Mouse (Mus musculus): Measurements from ENCODE around the gene Hspb8. TPM values are rescaled to one million over a fixed set of nuclear protein-coding genes. Genes with fewer than 3 reads are reported as not detected.

The Hspb8 gene
- 30.6 and 33.7 TPM in 2 replicates for polyA plus RNA-seq (2015; fragmentation: Nextera tagmentation; extraction: Ambion mirVana)

DNA sequence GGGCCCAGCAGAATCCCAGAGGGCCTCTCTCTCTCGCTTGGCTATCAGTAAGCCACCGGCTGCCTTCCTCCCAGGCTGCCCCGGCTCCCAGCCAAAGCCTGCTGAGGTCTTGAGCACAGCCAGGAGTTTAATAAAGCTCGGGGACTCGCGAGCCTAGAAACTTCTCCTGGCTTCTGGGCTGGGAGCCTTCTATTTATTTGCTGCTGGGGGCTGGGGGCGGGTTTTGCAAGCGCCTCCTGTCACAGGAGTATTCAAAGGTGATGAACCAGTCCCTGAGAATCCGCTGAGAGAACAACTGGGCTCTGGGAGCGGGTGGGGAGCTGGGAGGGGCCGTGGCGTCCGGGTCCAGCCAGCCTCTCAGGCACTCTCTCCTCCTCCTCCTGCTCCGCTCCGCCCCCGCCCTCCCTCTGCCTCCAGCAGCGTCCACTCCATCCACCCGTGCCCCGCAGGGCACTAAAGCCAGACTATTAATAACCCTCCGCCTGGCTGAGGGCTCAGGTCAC is at the start of gene Hspb8:
Hspb8 (minus strand) TSS at position 166 of the 503 bp plus-strand sequence.
- peak; percentile 90 for ATAC-seq (replicated peaks; ENCODE audit: insufficient number of reproducible peaks, insufficient read depth, low FRiP score, low read depth)
- under 1% methylated on average over 20 of the region's 20 CpGs for WGBS
- peak within 1 kb of the TSS; percentile 97 for H3K27ac ChIP-seq
- peak within 1 kb of the TSS; percentile 75 for H3K9ac ChIP-seq
- H3K4me3 ChIP-seq: peak within 1 kb of the TSS; percentile 61
- H3K9me3 ChIP-seq (replicated peaks): no peaks in the 10 kb centered on the region
- no peaks in the 10 kb centered on the region for H3K27me3 ChIP-seq
- H3K4me2 ChIP-seq: peak within 1 kb of the TSS; percentile 81
- no peaks in the 10 kb centered on the region for H3K36me3 ChIP-seq
- peaks cover 47% of the 10 kb centered on the region for H3K4me1 ChIP-seq (replicated peaks)

DNA sequence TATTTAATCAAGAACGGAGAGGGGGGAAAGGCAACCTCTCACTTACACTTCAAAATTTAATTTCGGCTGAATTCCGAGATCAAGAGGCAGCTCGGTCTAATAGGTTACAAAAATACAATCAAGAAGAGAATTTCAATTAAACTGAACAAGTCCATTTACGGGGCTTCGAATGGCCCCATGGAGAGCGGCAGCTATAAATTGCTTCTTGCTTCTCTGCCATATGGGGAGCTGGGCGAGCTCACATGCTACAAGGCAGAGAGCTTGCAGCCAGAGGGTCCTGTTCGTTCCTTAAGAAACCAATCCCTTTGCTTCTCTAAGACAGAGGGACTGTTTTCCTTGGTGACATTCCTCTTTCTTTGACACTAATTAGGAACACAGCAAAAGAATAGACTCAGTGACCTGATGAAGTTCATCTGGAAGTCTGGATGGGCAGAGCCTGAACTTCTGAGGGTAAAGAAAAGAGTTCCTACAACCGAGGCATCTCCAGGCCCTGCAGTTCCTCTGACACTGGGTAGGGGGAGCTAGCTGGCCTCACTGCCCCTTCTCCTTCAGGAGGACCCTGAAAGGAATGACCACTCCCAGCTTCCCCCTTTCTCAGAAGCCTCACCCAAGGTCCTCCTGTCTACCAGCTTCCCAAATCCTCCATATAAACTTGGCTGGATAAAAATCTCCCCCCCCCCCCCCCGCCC is 38.8 kb upstream of the Hspb8 start:
- Histone ChIP-seq H3K4me2 (no peak overlapping the region), H3K36me3 (no peaks in the 10 kb centered on the region), H3K27me3 (no peaks in the 10 kb centered on the region), H3K4me1 (replicated peaks) (no peaks in the 10 kb centered on the region), H3K4me3 (no peak overlapping the region), H3K27ac (no peak overlapping the region), H3K9ac (no peak overlapping the region), H3K9me3 (replicated peaks) (no peaks in the 10 kb centered on the region)
- no peak for ATAC-seq (replicated peaks; ENCODE audit: insufficient number of reproducible peaks, insufficient read depth, low FRiP score, low read depth)
- 64% methylated on average over 11 of the region's 11 CpGs for WGBS

DNA sequence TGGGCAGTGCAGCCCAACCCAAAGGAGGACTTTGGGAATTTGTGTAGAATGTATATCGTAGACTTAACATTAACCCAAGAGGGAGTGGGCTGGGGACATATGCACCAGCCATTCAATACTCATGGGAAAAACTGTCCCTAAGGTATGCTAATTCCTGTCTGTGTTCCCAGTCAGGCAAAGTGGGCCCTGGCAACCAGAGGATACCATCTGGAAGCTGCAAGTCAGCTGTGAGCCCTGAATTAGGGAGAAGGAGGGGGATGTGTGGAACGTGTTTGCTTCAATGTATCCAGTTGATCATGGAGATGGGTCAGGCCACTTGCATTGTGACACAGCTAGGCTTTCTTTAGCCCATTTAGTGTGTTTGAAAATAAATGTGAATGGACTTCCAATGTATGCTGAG is 37.3 kb upstream of the Hspb8 start:
- no peaks in the 10 kb centered on the region for H3K36me3 ChIP-seq
- no peaks in the 10 kb centered on the region for H3K4me1 ChIP-seq (replicated peaks)
- no peak overlapping the region for H3K9ac ChIP-seq
- H3K4me3 ChIP-seq: no peak overlapping the region
- H3K27ac ChIP-seq: no peak overlapping the region
- H3K9me3 ChIP-seq (replicated peaks): no peaks in the 10 kb centered on the region
- no peaks in the 10 kb centered on the region for H3K27me3 ChIP-seq
- no peak overlapping the region for H3K4me2 ChIP-seq
- WGBS: 84% methylated on average over 2 of the region's 2 CpGs
- ATAC-seq (replicated peaks; ENCODE audit: insufficient number of reproducible peaks, insufficient read depth, low FRiP score, low read depth): no peak

DNA sequence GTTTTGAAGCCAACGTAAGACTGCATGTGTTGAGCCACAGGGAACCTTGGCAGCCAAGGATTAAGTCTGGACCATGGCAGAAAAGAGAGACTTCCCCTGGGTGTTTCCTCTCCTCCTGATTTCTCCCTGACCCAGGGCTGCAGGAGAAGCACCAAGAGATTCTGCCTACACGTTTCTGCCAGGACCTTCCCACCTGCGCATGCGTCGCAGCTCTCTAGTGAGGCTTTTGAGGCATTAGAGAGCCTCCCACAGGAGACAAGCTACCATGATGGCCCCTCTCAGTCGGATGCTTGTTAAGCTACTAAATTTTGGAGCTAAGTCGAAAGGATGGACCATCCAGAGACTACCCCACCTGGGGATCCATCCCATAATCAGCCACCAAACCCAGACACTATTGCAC is 35.1 kb upstream of the Hspb8 start:
- no peak for ATAC-seq (replicated peaks; ENCODE audit: insufficient number of reproducible peaks, insufficient read depth, low FRiP score, low read depth)
- H3K27me3 ChIP-seq: no peaks in the 10 kb centered on the region
- no peaks in the 10 kb centered on the region for H3K36me3 ChIP-seq
- no peak overlapping the region for H3K4me3 ChIP-seq
- WGBS: 89% methylated on average over 7 of the region's 7 CpGs
- no peak overlapping the region for H3K4me2 ChIP-seq
- H3K9ac ChIP-seq: no peak overlapping the region
- no peaks in the 10 kb centered on the region for H3K9me3 ChIP-seq (replicated peaks)
- 0 out of 2 replicates have a peak, but pooled peaks cover 5% of the 10 kb centered on the region for H3K4me1 ChIP-seq (replicated peaks)
- no peak overlapping the region for H3K27ac ChIP-seq

DNA sequence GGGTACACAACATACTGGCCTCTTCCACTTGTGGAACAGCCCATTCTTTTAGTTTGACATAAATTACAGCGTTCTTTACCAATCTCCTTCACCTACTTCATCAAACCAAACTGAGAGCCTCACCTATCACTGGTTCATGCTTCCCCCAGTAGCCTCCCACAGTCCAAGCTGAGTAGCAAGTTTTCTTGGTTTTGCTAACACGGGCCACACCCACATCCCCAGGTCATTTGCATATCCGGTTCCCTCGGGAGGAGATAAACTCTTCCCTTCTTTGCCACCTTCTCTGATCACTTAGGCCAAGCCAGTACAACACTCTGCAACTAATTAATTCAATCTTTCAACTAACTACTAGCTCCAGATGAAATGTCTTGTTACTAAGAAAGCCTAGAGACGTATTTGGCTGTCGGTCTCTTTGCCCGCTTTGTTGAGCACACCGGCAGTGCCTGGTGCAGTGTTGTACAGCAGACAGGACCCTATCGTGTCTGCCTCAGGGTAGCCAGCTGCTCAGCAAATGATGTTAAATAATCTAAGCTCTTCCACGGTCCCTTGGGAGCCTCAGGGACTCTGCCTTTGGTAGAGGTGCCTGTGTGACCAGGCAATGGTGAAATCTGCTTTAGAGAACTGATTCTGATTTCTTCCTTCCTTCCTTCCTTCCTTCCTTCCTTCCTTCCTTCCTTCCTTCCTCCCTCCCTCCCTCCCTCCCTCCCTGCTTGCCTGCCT is 34.3 kb upstream of the Hspb8 start:
- no peaks in the 10 kb centered on the region for H3K27me3 ChIP-seq
- H3K36me3 ChIP-seq: no peaks in the 10 kb centered on the region
- WGBS: 28% methylated on average over 10 of the region's 10 CpGs
- H3K4me2 ChIP-seq: 0 out of 2 replicates have a peak overlapping the region, but pooled peaks have one; percentile 28
- H3K4me3 ChIP-seq: peak overlapping the region; percentile 26
- no peak for ATAC-seq (replicated peaks; ENCODE audit: insufficient number of reproducible peaks, insufficient read depth, low FRiP score, low read depth)
- H3K9me3 ChIP-seq (replicated peaks): no peaks in the 10 kb centered on the region
- H3K9ac ChIP-seq: no peak overlapping the region
- no peak overlapping the region for H3K27ac ChIP-seq
- H3K4me1 ChIP-seq (replicated peaks): 0 out of 2 replicates have a peak, but pooled peaks cover 5% of the 10 kb centered on the region

DNA sequence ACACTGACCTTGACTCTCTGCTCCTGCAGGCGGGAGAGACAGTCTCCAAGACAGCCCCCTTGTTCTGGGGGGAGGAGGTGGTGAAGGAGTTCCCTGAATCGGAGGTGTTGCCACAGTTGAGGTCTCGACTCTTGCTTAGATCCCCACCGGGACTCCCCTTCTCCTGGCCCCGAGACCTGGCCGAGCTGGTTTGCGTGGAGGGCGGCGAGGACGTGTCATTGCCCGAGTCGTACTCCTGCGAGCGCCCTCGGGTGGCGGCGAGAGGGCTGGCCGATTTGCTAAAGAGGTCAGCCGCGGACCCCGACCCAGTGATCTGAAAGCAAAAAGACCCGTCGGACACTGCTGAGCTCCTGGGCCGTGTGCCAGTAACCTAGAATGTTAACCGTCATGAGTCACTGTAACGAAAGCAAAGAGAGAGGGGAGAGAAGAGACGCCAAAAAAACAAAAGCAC is 30.8 kb upstream of the Hspb8 start:
- Histone ChIP-seq H3K4me3 (peak overlapping the region; percentile 46), H3K4me2 (peak overlapping the region; percentile 61), H3K9me3 (replicated peaks) (no peaks in the 10 kb centered on the region), H3K4me1 (replicated peaks) (peaks cover 26% of the 10 kb centered on the region), H3K9ac (peak overlapping the region; percentile 43), H3K27me3 (no peaks in the 10 kb centered on the region), H3K36me3 (no peaks in the 10 kb centered on the region), H3K27ac (peak overlapping the region; percentile 28; the same call in 1 of the 2 replicates)
- ATAC-seq (replicated peaks; ENCODE audit: insufficient number of reproducible peaks, insufficient read depth, low FRiP score, low read depth): no peak
- WGBS: 2% methylated on average over 27 of the region's 27 CpGs

DNA sequence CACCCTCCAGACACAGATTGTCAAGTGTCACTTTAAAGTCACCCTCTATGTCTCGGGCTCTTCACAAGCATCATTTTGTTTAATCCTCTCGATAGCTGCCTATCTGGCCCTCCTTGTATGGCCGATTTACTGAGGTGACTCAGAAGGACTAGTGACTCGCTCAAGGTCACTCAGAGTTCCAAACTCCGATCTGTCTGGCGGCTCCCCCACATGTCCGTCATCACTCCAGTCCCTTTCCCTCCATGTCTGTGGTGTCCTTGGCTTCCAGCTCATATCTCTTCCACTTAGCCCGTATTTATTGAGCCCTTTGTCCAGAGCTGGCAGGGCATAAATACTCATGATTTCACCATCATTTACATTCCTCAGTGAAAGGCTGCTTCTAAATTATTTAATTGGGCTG is 28.2 kb upstream of the Hspb8 start:
- WGBS: 32% methylated on average over 8 of the region's 8 CpGs

DNA sequence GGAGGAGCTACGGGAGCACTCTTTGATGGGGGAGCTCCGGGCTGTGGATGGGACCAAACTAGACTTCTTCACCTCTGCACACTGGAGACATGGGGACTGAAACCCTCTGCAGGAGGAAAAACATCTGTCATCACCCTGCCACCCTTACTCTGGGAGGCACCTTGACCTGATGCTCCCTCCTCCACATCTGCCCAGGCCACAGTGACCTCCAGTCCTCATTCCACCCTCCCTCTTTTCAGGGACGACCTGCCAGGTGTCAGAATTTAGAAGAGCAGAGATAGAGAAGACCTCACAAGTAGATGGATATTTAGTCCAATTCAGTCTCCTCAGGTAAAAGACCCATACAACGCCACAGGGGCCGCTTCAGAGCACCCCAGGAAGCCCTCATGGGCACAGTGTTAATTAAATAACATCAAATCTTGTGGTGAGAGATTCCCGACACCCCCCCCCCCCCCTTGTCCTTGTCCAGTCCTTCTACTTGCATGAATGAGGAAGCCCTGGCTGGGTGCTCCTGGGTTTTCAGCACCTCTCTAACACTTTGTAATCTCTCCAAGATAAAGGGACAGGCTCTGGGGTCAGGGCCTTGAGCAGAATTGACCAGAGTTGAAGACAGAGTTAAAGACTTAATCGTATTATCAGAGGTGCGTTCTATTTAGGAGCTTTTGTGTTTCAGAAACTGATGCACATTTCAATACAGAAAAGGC is 27.0 kb upstream of the Hspb8 start:
- H3K36me3 ChIP-seq: no peaks in the 10 kb centered on the region
- H3K4me3 ChIP-seq: no peak overlapping the region
- H3K27ac ChIP-seq: no peak overlapping the region
- no peak for ATAC-seq (replicated peaks; ENCODE audit: insufficient number of reproducible peaks, insufficient read depth, low FRiP score, low read depth)
- H3K4me1 ChIP-seq (replicated peaks): peaks cover 44% of the 10 kb centered on the region
- 24% methylated on average over 8 of the region's 8 CpGs for WGBS
- H3K9ac ChIP-seq: no peak overlapping the region
- H3K9me3 ChIP-seq (replicated peaks): no peaks in the 10 kb centered on the region
- H3K4me2 ChIP-seq: peak overlapping the region; percentile 56
- peaks cover 3% of the 10 kb centered on the region; the same call in 1 of the 2 replicates for H3K27me3 ChIP-seq

More for the DNA sequence above, 28.2 kb upstream of the Hspb8 start:
- Histone ChIP-seq H3K36me3 (no peaks in the 10 kb centered on the region), H3K4me1 (replicated peaks) (peaks cover 44% of the 10 kb centered on the region), H3K9me3 (replicated peaks) (no peaks in the 10 kb centered on the region), H3K4me3 (no peak overlapping the region), H3K27me3 (peaks cover 3% of the 10 kb centered on the region; the same call in 1 of the 2 replicates), H3K4me2 (no peak overlapping the region), H3K9ac (no peak overlapping the region), H3K27ac (0 out of 2 replicates have a peak overlapping the region, but pooled peaks have one; percentile 19)
- no peak for ATAC-seq (replicated peaks; ENCODE audit: insufficient number of reproducible peaks, insufficient read depth, low FRiP score, low read depth)

DNA sequence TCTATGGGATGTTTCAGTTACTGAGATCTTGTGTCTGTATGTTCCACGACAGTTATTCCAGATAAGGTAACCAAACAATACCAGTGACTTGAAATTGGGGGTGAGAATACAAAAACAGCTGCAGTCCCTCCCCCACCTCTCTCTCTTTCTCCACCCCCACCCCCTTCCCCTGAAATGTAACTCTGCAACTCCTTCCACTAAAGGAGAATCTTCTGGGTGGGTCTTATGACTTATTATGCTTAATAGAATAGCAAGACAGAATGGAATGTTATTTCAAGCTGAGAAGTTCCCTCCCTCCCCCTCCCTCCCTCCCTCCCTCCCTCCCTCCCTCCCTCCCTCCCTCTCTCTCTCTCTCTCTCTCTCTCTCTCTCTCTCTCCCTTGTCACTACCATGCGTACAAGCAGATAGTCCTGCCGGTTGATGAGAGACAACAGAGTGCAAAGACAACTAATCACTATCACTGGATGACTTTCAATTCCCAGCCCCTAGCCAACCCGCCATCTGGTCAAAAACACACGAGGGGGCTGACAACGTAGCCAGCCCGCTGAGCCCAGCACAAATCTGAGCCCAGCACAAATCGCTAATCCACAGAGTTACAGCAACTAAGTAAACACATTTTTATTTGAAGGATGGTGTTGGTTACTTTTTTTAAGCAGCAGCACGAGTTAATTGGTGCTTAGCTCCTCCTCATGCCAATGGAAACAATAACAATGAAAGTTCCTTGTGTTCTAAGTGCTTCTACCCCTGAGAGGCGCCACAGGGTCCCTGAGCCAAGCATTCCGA is 25.9 kb upstream of the Hspb8 start:
- H3K9me3 ChIP-seq (replicated peaks): no peaks in the 10 kb centered on the region
- peak overlapping the region; percentile 56 for H3K4me2 ChIP-seq
- no peak for ATAC-seq (replicated peaks; ENCODE audit: insufficient number of reproducible peaks, insufficient read depth, low FRiP score, low read depth)
- no peak overlapping the region for H3K9ac ChIP-seq
- WGBS: 3% methylated on average over 11 of the region's 11 CpGs
- H3K36me3 ChIP-seq: no peaks in the 10 kb centered on the region
- peaks cover 41% of the 10 kb centered on the region for H3K4me1 ChIP-seq (replicated peaks)
- peak overlapping the region; percentile 36; the same call in 1 of the 2 replicates for H3K27ac ChIP-seq
- H3K4me3 ChIP-seq: peak overlapping the region; percentile 24
- H3K27me3 ChIP-seq: peaks cover 11% of the 10 kb centered on the region; the same call in 1 of the 2 replicates

DNA sequence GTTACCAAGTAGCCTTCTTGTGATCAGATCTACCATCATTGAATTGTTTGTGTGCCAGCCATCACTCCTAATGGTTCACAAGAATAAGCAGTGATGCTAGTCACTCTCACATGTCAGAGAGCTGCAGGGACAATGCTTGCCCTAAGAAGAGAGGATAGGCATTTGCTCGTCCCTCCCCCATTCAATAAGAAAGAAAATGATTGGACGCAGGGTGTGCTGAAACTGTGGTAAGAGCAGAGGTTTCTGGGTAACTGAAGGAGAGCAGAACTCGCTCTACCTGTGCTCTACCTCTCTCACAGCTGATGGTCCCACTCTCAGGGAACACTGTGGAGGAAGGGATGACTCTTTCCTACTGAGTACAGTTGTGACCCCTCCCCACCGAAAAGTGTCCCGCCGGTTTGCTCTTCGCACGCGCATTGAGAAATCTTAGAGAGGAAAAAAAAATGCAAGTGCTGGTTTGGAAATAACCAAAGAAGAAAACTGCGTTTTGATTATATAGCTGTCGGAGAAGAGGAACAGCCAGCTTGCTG is 25.2 kb upstream of the Hspb8 start:
- Histone ChIP-seq H3K4me1 (replicated peaks) (peaks cover 40% of the 10 kb centered on the region), H3K27ac (peak overlapping the region; percentile 7; the same call in 1 of the 2 replicates), H3K9me3 (replicated peaks) (no peaks in the 10 kb centered on the region), H3K27me3 (peaks cover 11% of the 10 kb centered on the region; the same call in 1 of the 2 replicates), H3K36me3 (no peaks in the 10 kb centered on the region), H3K4me3 (peak overlapping the region; percentile 19; the same call in 1 of the 2 replicates), H3K9ac (no peak overlapping the region), H3K4me2 (peak overlapping the region; percentile 41; the same call in 1 of the 2 replicates)
- WGBS: 37% methylated on average over 11 of the region's 11 CpGs
- ATAC-seq (replicated peaks; ENCODE audit: insufficient number of reproducible peaks, insufficient read depth, low FRiP score, low read depth): no peak

Measured in heart, embryonic 15.5 days (tissue).